Mouse (Mus musculus): ENCODE measurements around the gene Fli1. TPM values are rescaled to one million over a fixed set of nuclear protein-coding genes. Genes with fewer than 3 reads are reported as not detected.

The Fli1 gene
- polyA plus RNA-seq, 1 experiment from 2014 or later: 8.7 TPM

DNA sequence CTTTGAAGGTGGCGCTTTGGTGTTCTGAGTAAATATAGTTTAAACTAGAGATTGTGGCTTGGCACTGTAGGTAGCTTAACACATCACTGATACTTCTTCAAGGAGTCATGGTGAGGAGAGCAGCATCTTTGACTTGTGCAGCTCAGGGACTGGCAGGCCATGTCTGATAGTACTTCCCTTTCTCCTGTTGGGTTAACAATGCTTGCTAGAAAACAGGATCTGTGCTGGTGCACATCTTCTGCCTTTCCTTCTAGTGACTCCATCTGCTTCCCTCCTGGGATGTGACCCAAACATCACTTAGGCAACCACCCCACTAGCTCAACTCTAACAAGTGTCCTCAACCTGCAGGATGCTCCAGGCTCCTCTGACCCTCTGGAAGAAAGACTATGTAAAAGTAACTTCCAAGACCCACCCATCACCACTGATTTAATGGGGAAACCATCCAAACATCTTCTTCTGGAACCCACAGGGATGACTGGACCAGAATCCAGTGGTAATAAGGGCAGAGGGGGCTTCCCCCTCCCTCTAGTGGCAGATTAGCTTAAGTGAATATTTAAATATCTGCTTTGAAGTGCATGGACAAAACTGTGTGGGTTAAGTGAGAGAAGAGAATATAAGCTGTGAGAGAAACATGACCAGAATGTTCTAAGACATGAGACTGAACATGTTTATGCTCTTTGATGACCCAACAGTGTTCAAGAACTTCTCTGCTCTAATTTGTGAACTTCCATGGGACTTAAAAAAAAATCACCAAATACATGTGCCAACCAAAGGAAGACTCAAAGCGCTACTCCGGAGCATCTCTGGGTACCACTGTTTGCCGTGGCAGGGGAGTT lies 48.9 kb downstream of the Fli1 start:
- no peak overlapping the region for H3K27ac ChIP-seq (replicated peaks)
- 88% methylated on average over 4 of the region's 4 CpGs for WGBS
- H3K36me3 ChIP-seq: no peaks in the 10 kb centered on the region
- peaks cover 15% of the 10 kb centered on the region for H3K4me1 ChIP-seq (replicated peaks)
- H3K27me3 ChIP-seq: no peaks in the 10 kb centered on the region
- no peak for ATAC-seq (ENCODE audit: low FRiP score, low read depth)
- H3K9ac ChIP-seq: no peak overlapping the region
- H3K4me3 ChIP-seq: no peak overlapping the region
- no peak overlapping the region for H3K4me2 ChIP-seq
- no peaks in the 10 kb centered on the region for H3K9me3 ChIP-seq

DNA sequence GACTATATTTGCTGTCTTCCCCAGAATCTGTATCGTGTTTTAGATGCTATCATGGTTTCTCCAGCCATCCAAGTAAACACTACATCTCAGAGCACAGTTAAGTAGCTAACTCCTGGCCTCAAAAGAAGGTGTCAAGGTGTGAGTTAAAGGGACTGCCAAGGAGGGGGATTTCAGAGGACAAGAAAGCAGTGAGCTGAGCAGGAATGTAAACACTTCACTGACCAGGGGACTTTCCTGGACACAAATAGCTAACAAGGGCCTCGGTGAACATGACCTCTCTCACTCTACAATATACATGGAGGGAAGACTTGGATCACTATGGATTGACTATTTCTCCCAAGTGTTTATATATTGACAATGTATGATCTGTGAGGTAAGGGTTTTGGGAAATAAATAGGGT lies 49.9 kb downstream of the Fli1 start:
- ATAC-seq (ENCODE audit: low FRiP score, low read depth): no peak
- Histone ChIP-seq H3K4me2 (no peak overlapping the region), H3K36me3 (no peaks in the 10 kb centered on the region), H3K4me3 (no peak overlapping the region), H3K4me1 (replicated peaks) (peaks cover 15% of the 10 kb centered on the region), H3K27ac (replicated peaks) (no peak overlapping the region), H3K9me3 (no peaks in the 10 kb centered on the region), H3K9ac (no peak overlapping the region), H3K27me3 (no peaks in the 10 kb centered on the region)
- WGBS: 93% methylated on average over 2 of the region's 2 CpGs

DNA sequence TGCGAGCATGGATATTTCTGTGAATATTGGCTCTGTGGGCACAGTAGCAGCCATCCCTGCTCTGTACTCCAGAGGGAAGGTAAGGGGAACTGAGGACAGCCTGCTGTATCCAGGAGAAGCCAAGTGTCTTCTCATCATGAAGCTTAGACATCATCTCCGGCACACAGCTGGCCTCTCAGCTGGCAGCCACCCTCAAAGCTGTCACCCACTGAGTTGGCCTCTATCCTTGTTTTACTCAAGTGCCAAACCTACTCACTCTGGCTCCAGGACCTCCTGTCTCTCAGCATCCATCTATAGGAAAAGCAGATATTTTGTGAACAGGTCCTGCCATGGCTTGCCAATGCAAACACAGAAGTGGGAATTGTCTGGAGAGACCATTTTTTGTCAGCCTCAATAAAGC lies 51.2 kb downstream of the Fli1 start:
- Histone ChIP-seq H3K9me3 (no peaks in the 10 kb centered on the region), H3K27me3 (no peaks in the 10 kb centered on the region), H3K9ac (no peak overlapping the region), H3K4me3 (no peak overlapping the region), H3K36me3 (no peaks in the 10 kb centered on the region), H3K4me2 (no peak overlapping the region), H3K27ac (replicated peaks) (no peak overlapping the region), H3K4me1 (replicated peaks) (peaks cover 15% of the 10 kb centered on the region)
- WGBS: 76% methylated on average over 2 of the region's 2 CpGs
- no peak for ATAC-seq (ENCODE audit: low FRiP score, low read depth)

DNA sequence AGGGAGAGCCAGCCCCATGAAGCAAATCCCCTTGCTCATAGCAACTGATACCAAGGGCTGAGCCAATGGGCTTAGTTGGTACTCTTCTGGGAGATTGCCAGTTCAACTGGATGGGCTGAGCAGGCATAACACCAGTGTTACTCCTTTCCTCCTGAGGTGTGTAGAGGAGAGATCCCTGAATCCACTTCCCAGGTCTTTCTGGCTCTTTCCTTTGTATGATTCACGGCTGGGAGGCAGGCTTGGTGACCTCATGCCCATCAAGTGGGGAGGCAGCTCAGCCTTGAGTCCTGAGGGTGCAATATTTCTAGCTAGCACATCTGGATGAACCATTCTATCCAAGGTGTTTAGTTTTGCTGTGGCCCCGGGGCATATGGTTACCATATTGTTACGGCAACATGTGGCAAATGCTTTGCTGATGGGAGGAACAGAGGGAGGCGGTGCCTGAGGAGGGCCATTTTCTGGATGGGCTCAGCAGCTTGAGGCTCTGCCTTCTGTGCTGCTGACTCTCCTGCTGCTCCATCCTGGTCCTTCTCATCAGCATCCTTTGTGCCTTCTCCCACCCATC lies 52.8 kb downstream of the Fli1 start:
- no peak overlapping the region for H3K4me2 ChIP-seq

DNA sequence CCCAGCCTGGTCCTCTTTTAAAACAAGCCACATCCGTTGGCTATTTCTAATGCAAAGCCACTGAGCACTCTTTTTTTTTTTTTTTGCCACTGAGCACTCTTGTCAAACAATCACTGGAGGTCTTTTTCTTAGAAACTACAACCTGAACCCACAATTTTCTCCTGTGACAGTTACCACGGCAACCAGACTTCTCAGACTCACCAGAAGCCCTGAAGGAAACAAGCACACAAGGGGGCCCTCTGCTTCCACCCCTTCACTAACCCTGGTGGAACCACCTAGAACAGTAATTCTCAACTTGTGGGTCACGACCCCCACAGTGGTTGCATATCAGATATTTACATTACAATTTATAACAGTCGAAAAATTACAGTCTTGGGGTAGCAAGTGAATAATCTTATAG lies 53.3 kb downstream of the Fli1 start:
- no peak overlapping the region for H3K4me3 ChIP-seq
- no peak overlapping the region for H3K4me2 ChIP-seq
- H3K27me3 ChIP-seq: no peaks in the 10 kb centered on the region
- H3K27ac ChIP-seq (replicated peaks): no peak overlapping the region
- no peak for ATAC-seq (ENCODE audit: low FRiP score, low read depth)
- WGBS: 62% methylated on average over 4 of the region's 4 CpGs
- no peaks in the 10 kb centered on the region for H3K36me3 ChIP-seq
- no peaks in the 10 kb centered on the region for H3K9me3 ChIP-seq
- no peak overlapping the region for H3K9ac ChIP-seq
- H3K4me1 ChIP-seq (replicated peaks): 0 out of 2 replicates have a peak, but pooled peaks cover 6% of the 10 kb centered on the region

More for the DNA sequence above, 52.8 kb downstream of the Fli1 start:
- ATAC-seq (ENCODE audit: low FRiP score, low read depth): no peak
- 0 out of 2 replicates have a peak, but pooled peaks cover 6% of the 10 kb centered on the region for H3K4me1 ChIP-seq (replicated peaks)
- no peaks in the 10 kb centered on the region for H3K9me3 ChIP-seq
- H3K27me3 ChIP-seq: no peaks in the 10 kb centered on the region
- H3K9ac ChIP-seq: no peak overlapping the region
- no peak overlapping the region for H3K4me3 ChIP-seq
- 87% methylated on average over 4 of the region's 4 CpGs for WGBS
- no peaks in the 10 kb centered on the region for H3K36me3 ChIP-seq
- H3K27ac ChIP-seq (replicated peaks): no peak overlapping the region

DNA sequence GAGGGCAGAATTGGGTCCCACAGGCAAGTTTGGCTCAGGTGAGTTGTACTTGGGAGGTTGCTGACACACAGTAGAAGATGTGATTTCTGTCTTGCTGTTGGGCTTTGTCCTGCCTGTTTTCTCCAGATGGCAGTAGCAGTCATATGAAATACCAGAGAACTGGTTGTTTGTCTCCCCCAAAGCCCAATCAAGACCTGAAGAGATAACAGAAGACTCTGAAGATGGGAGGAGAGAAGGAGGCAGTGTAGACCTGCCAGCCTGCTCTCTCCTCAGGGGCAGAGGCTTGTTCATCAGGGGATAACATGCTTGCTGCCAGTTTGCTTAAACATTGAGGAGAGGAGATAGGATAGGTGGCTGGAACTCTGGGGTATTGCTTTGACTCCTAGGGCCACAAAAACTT lies 54.0 kb downstream of the Fli1 start:
- ATAC-seq (ENCODE audit: low FRiP score, low read depth): no peak

DNA sequence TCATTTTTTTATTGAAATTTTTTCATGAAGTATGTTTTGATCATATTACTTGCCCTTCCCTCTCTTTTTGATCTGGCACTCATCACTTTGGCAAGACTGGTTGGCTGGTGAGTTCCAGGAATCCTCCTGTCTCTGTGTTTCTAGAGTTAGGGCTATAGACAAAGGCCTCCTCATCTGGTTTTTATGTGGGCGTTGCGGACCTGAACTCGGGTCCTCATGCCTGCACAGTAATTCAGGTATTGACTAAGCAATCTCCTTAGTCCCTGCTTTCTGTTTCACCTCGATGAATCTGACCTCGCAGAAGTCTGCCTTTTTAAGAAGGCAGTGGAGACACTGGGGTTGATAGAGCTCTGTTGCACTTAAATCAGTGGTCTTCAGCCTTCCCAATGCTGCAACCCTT lies 54.8 kb downstream of the Fli1 start:
- H3K9ac ChIP-seq: no peak overlapping the region
- WGBS: 95% methylated on average over 5 of the region's 5 CpGs
- H3K4me3 ChIP-seq: no peak overlapping the region
- no peak overlapping the region for H3K4me2 ChIP-seq
- H3K4me1 ChIP-seq (replicated peaks): 0 out of 2 replicates have a peak, but pooled peaks cover 6% of the 10 kb centered on the region
- H3K27me3 ChIP-seq: no peaks in the 10 kb centered on the region
- no peaks in the 10 kb centered on the region for H3K36me3 ChIP-seq
- no peaks in the 10 kb centered on the region for H3K9me3 ChIP-seq
- no peak for ATAC-seq (ENCODE audit: low FRiP score, low read depth)
- H3K27ac ChIP-seq (replicated peaks): no peak overlapping the region

More for the DNA sequence above, 54.0 kb downstream of the Fli1 start:
- Histone ChIP-seq H3K4me1 (replicated peaks) (0 out of 2 replicates have a peak, but pooled peaks cover 6% of the 10 kb centered on the region), H3K9ac (no peak overlapping the region), H3K4me3 (no peak overlapping the region), H3K27me3 (no peaks in the 10 kb centered on the region), H3K27ac (replicated peaks) (no peak overlapping the region), H3K36me3 (no peaks in the 10 kb centered on the region), H3K9me3 (no peaks in the 10 kb centered on the region), H3K4me2 (no peak overlapping the region)

DNA sequence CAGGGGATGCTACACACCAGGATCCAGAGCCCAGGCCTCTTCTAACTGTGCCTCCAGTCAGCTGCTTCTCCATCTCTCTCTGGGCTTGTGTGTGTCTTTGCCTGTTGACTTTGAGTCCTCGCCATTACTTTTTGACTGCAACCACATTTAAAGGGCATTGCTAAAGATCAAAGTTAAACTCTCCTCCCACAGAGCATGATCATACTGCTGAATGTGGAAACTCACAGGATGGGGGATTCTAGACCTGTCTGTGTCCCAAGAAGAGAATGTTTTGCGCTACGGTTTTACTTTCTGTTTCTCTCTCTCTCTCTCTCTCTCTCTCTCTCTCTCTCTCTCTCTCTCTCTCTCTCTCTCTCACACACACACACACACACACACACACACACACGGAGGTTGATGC lies 55.3 kb downstream of the Fli1 start:
- WGBS: 85% methylated on average over 4 of the region's 4 CpGs
- ATAC-seq (ENCODE audit: low FRiP score, low read depth): no peak

DNA sequence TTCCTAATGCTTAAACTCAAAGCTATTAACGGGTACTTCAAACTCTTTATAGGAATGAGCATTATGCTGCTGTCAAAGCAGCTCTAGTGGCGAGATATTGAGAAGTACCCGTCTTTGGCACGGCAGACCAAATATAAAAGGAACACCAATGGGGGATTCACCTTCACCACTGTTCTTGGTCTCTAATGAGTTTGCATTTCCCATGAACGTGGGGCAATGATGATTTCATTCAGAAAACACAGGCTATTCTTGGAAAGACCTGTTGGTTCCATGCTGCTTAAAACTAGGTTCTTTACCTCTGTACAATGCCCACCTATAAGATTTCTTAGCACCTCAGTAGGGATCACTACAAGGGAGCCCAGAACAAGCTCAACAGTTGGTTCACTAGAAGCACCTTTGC lies 62.2 kb downstream of the Fli1 start:
- Histone ChIP-seq H3K4me3 (no peak overlapping the region), H3K4me2 (no peak overlapping the region), H3K27me3 (no peaks in the 10 kb centered on the region), H3K4me1 (replicated peaks) (peaks cover 14% of the 10 kb centered on the region), H3K27ac (replicated peaks) (no peak overlapping the region), H3K9ac (no peak overlapping the region), H3K36me3 (no peaks in the 10 kb centered on the region), H3K9me3 (no peaks in the 10 kb centered on the region)
- 86% methylated on average over 5 of the region's 5 CpGs for WGBS
- ATAC-seq (ENCODE audit: low FRiP score, low read depth): no peak

More for the DNA sequence above, 55.3 kb downstream of the Fli1 start:
- no peaks in the 10 kb centered on the region for H3K9me3 ChIP-seq
- H3K36me3 ChIP-seq: no peaks in the 10 kb centered on the region
- H3K4me1 ChIP-seq (replicated peaks): 0 out of 2 replicates have a peak, but pooled peaks cover 6% of the 10 kb centered on the region
- H3K4me2 ChIP-seq: no peak overlapping the region
- no peak overlapping the region for H3K27ac ChIP-seq (replicated peaks)
- no peak overlapping the region for H3K9ac ChIP-seq
- H3K27me3 ChIP-seq: no peaks in the 10 kb centered on the region
- no peak overlapping the region for H3K4me3 ChIP-seq

DNA sequence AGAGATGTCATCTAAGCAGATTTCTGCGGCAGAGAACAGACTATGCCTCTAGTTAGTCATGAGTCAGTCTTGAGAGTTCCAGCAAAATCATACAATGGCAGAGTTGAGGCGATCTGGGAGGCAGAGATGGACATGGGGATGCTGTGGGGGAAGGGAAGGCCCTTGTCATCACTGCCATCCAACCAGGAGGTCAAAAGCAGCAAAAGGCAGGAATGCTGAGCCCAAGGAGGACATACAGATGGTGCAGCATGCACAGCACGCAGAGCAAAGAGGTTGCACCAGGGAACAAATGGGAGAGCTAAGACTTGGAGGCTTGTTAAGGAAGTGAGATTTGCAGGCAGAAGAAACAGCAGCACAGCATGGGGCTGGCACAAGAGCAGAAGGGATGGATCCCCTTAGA lies 63.9 kb downstream of the Fli1 start:
- Histone ChIP-seq H3K4me2 (no peak overlapping the region), H3K4me3 (no peak overlapping the region), H3K27ac (replicated peaks) (no peak overlapping the region), H3K4me1 (replicated peaks) (peaks cover 14% of the 10 kb centered on the region), H3K27me3 (no peaks in the 10 kb centered on the region), H3K9me3 (no peaks in the 10 kb centered on the region), H3K36me3 (no peaks in the 10 kb centered on the region), H3K9ac (no peak overlapping the region)
- 72% methylated on average over 3 of the region's 3 CpGs for WGBS
- ATAC-seq (ENCODE audit: low FRiP score, low read depth): no peak

DNA sequence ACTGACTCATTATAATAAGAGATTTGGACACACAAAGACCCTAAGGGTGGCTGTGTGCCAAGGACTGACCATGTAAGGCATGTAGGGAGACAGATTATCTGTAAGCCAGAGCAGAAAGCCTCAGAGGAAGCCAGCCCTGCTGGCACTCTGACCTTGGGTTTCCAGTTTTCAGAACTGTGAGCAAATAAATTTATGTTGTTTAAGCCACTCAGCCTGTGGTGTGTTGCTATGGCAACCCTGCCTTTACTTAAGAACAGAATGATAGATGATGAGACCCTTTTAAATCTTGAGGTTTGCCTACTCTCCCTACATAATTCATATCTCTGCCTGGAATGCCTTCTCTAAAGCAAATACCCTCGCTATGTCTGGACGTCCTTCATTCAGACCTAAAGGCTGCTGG lies 64.6 kb downstream of the Fli1 start:
- Histone ChIP-seq H3K4me1 (replicated peaks) (peaks cover 14% of the 10 kb centered on the region), H3K27ac (replicated peaks) (no peak overlapping the region), H3K9me3 (no peaks in the 10 kb centered on the region), H3K4me2 (no peak overlapping the region), H3K36me3 (no peaks in the 10 kb centered on the region), H3K4me3 (no peak overlapping the region), H3K27me3 (no peaks in the 10 kb centered on the region), H3K9ac (no peak overlapping the region)
- no peak for ATAC-seq (ENCODE audit: low FRiP score, low read depth)
- 50% methylated on average over 2 of the region's 2 CpGs for WGBS

DNA sequence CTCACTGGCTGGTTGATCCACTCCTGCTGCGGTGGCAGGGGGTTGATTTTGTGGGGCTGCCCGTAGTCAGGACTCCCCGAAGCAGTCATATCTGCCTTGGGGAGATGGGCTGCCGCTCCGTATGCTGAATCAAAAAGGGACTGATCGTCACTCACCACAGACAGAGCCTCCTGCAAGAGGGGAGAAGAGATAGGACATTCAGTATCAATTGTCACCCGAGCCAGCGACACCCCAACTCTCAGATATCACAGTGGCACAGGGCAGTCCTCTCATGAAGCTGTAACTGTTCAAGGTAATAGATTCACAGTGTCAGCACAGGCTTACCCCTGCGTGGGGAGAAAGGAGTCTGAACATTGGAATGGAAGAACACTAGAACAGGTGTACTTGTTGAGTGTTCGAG lies 66.1 kb downstream of the Fli1 start:
- peaks cover 14% of the 10 kb centered on the region for H3K4me1 ChIP-seq (replicated peaks)
- no peak overlapping the region for H3K9ac ChIP-seq
- H3K27ac ChIP-seq (replicated peaks): no peak overlapping the region
- no peaks in the 10 kb centered on the region for H3K36me3 ChIP-seq
- no peaks in the 10 kb centered on the region for H3K27me3 ChIP-seq
- no peak overlapping the region for H3K4me3 ChIP-seq
- ATAC-seq (ENCODE audit: low FRiP score, low read depth): no peak
- no peak overlapping the region for H3K4me2 ChIP-seq
- no peaks in the 10 kb centered on the region for H3K9me3 ChIP-seq
- WGBS: 92% methylated on average over 10 of the region's 10 CpGs
